Mouse (Mus musculus) limb, embryonic 12.5 days (tissue): Measurements from ENCODE around the gene Gtpbp3. TPM values are rescaled to one million over a fixed set of nuclear protein-coding genes. Genes with fewer than 3 reads are reported as not detected.
"Not testable (repeated sequence)": the region's sequence is repeated elsewhere in the genome, so short reads cannot be mapped to it uniquely, and the experiment has no call there.

Experiments used
- ATAC-seq: fragments of 200-750 bp; cut with Nextera tagmentation; 2 replicates; pipeline ENCODE4 v1.8.0; 2017; ENCODE audit warnings: low read depth, moderate TSS enrichment; ENCODE audit not compliant: insufficient number of reproducible peaks, insufficient read depth, low FRiP score, low TSS enrichment
- H3K27ac ChIP-seq: fragments of 300-500 bp; sonication (generic); 2 replicates; pipeline ENCODE4 v1.5.1; 2016; ENCODE audit warnings: mild to moderate bottlenecking, moderate library complexity
- H3K27me3 ChIP-seq: fragments of 300-500 bp; sonication (generic); 2 replicates; pipeline ENCODE4 v1.6.1; 2016; ENCODE audit warnings: mild to moderate bottlenecking, moderate library complexity
- H3K36me3 ChIP-seq: fragments of 300-500 bp; sonication (generic); 2 replicates; pipeline ENCODE4 v1.6.1; 2016; ENCODE audit warnings: mild to moderate bottlenecking, moderate library complexity
- H3K4me1 ChIP-seq: fragments of 300-500 bp; sonication (generic); replicated peaks from 2 replicates; pipeline ENCODE4 v1.6.1; 2016
- H3K4me2 ChIP-seq: fragments of 300-500 bp; sonication (generic); 2 replicates; pipeline ENCODE4 v1.6.1; 2016; ENCODE audit warnings: mild to moderate bottlenecking, moderate library complexity
- H3K4me3 ChIP-seq: fragments of 300-500 bp; sonication (generic); replicated peaks from 2 replicates; pipeline ENCODE4 v1.5.1; 2016; ENCODE audit warnings: mild to moderate bottlenecking
- H3K9ac ChIP-seq: fragments of 300-500 bp; sonication (generic); replicated peaks from 2 replicates; pipeline ENCODE4 v1.6.1; 2016; ENCODE audit warnings: mild to moderate bottlenecking, moderate library complexity
- H3K9me3 ChIP-seq: fragments of 300-500 bp; sonication (generic); 2 replicates; pipeline ENCODE4 v1.6.1; 2016; ENCODE audit warnings: mild to moderate bottlenecking, moderate library complexity
- WGBS: fragments of 180-500 bp; shearing (Covaris S2); methylation state at CpG from one replicate; pipeline ENCODE4 v1.1.7; 2016; 5-methylcytosine and 5-hydroxymethylcytosine counted together
- polyA plus RNA-seq: library from polyadenylated mRNA; unstranded; fragments of >200 nt; fragmentation: Nextera tagmentation; extraction: Ambion mirVana; gene quantifications from 2 replicates; pipeline ENCODE4 v1.2.1, GENCODE M21; 2016

Gtpbp3 gene
- polyA plus RNA-seq, 1 experiment from 2014 or later = 23.2 TPM

DNA sequence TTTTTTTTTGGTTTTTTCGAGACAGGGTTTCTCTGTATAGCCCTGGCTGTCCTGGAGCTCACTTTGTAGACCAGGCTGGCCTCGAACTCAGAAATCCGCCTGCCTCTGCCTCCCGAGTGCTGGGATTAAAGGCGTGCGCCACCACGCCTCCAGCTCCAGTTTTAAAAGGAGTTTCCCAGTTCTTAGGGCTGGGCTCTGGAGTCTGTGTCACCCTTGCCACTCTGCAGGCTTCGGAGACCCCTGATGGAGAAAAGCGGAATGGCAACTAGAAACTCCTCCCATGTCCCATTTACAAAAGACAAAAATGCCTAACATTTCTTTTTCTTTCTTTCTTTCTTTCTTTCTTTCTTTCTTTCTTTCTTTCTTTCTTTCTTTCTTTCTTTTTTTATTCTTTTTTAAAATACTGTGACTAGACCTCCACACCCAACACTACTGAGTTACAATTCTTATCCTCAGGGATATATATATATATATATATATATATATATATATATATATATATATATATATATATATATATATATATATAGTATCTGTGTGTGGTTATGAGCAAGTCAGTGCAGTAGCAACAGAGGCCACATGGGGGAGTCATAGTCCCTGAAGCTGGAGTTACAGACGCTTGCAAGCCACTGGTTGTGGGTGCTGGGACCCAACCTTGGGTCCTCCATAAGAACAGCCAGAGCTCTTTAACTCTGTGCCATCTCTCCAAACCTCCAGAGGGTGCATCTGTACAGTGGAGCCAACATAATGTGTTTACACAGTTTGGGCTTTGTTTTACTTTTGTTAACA lies 31.3 kb downstream of the Gtpbp3 start:
- H3K36me3 ChIP-seq, H3K9ac ChIP-seq, H3K9me3 ChIP-seq, H3K4me2 ChIP-seq, ATAC-seq, H3K4me3 ChIP-seq, H3K4me1 ChIP-seq, H3K27ac ChIP-seq: not testable (repeated sequence)
- H3K27me3 ChIP-seq = peaks cover 20% of the 10 kb centered on the region
- WGBS = 38% methylated on average over 10 of the region's 10 CpGs

- peak; percentile 79; the same call in 1 of the 2 replicates for ATAC-seq
- H3K36me3 ChIP-seq = no peaks in the 10 kb centered on the region
- WGBS = 4% methylated on average over 17 of the region's 17 CpGs
- H3K27me3 ChIP-seq = peaks cover 45% of the 10 kb centered on the region
- H3K4me2 ChIP-seq = peak overlapping the region; percentile 35
- H3K4me3 ChIP-seq = no peak overlapping the region
- H3K9me3 ChIP-seq = no peaks in the 10 kb centered on the region
- peaks cover 10% of the 10 kb centered on the region; the same call in 1 of the 2 replicates for H3K4me1 ChIP-seq
- no peak overlapping the region; the same call in 1 of the 2 replicates for H3K9ac ChIP-seq
- no peak overlapping the region for H3K27ac ChIP-seq
Measured at GRCm38 (mm10) chr8:71521634-71522033, 33.7 kb downstream of the Gtpbp3 start.

DNA sequence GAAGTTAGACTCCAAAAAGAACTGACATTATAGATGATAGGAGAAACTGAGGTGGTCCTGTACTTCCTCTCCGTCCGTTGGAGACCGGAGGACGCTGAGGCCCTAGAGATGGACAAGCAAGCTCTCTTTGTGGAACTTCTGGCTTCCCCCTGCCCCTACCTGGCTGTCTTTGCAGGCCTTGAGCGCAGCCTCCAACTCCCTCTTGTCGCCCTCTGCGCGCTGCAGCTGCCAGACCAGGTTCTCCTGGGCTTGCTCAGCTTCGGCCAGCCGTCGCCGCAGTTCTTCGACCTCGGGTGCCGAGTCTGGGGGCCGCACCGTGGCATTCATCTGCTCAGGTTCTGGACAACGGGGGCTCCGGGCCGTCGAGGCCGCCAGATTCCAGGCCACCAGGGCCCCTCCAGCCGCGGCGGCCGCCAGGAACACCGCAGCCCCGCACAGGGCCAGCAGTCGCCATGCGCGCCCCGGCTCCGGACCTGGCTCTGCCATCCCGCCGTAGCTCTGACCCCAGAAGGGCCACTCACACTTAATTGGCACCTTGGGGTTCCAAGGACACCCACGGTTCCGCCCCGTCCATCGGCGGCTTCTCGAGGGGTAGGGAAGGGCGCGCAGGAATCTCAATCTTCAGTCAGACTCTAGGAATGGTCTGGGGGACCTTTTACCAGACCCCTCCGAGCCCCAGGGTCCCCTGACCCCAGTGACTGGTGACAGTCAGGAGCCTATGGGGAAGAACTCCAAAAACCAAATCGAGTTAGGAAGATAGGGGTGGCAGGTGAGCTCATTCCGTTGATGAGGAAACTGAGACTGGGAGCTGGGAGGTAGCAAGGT lies 37.5 kb downstream of the Gtpbp3 start, which contains the start of gene Ccdc194:
Gene Ccdc194, minus strand, starts transcription at position 486 of the 825 bp plus-strand sequence.
- Histone ChIP-seq H3K27ac (no peak within 1 kb of the TSS), H3K36me3 (no peaks in the 10 kb centered on the region), H3K9me3 (no peaks in the 10 kb centered on the region), H3K4me2 (peak within 1 kb of the TSS; percentile 44), H3K9ac (no peak within 1 kb of the TSS), H3K27me3 (peaks cover 61% of the 10 kb centered on the region), H3K4me3 (peak within 1 kb of the TSS; percentile 28), H3K4me1 (peaks cover 13% of the 10 kb centered on the region; the same call in 1 of the 2 replicates)
- WGBS = 6% methylated on average over 46 of the region's 46 CpGs
- ATAC-seq = no peak

DNA sequence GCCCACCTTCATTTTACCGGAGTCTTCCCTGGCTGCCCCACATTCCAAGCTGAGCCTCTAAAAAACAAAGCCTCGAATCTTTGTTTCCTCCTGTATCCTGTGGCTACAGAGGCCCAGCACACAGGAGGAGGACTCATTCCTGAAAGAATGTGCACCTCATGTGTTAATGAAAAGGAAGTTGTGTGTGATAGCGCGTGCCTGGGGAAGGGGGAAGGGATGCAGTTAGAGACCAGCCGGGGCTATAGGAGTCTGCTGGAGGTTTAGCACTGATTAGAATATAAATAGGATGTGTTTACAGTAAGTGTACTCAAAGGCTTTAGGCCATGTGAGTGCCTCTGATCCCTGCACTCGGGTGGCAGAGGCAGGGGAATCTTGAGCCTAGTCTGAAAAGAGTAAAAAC lies 38.4 kb downstream of the Gtpbp3 start:
- WGBS = 10% methylated on average over 6 of the region's 6 CpGs
- no peaks in the 10 kb centered on the region for H3K36me3 ChIP-seq
- no peak for ATAC-seq
- H3K27ac ChIP-seq = no peak overlapping the region
- H3K9ac ChIP-seq = no peak overlapping the region
- H3K4me2 ChIP-seq = no peak overlapping the region
- H3K9me3 ChIP-seq = no peaks in the 10 kb centered on the region
- H3K4me1 ChIP-seq = peaks cover 12% of the 10 kb centered on the region; the same call in 1 of the 2 replicates
- H3K4me3 ChIP-seq = no peak overlapping the region
- H3K27me3 ChIP-seq = peaks cover 61% of the 10 kb centered on the region

- H3K27ac ChIP-seq = no peak overlapping the region
- H3K4me2 ChIP-seq = no peak overlapping the region
- WGBS = 47% methylated on average over 3 of the region's 3 CpGs
- H3K9ac ChIP-seq = 0 out of 2 replicates have a peak overlapping the region, but pooled peaks have one; percentile 31
- no peaks in the 10 kb centered on the region for H3K9me3 ChIP-seq
- no peaks in the 10 kb centered on the region for H3K36me3 ChIP-seq
- H3K4me1 ChIP-seq = peaks cover 9% of the 10 kb centered on the region; the same call in 1 of the 2 replicates
- H3K4me3 ChIP-seq = no peak overlapping the region
- H3K27me3 ChIP-seq = peaks cover 60% of the 10 kb centered on the region
- no peak for ATAC-seq
Measured at GRCm38 (mm10) chr8:71527162-71527870, 39.4 kb downstream of the Gtpbp3 start.

GRCm38 (mm10) chr8:71528362-71529073 lies 40.6 kb downstream of the Gtpbp3 start:
- Histone ChIP-seq H3K9ac (no peak overlapping the region), H3K4me3 (no peak overlapping the region), H3K9me3 (no peaks in the 10 kb centered on the region), H3K4me1 (peaks cover 9% of the 10 kb centered on the region; the same call in 1 of the 2 replicates), H3K27me3 (peaks cover 48% of the 10 kb centered on the region), H3K36me3 (no peaks in the 10 kb centered on the region), H3K27ac (peak overlapping the region; percentile 50), H3K4me2 (no peak overlapping the region)
- no peak for ATAC-seq
- WGBS = 78% methylated on average over 11 of the region's 11 CpGs

DNA sequence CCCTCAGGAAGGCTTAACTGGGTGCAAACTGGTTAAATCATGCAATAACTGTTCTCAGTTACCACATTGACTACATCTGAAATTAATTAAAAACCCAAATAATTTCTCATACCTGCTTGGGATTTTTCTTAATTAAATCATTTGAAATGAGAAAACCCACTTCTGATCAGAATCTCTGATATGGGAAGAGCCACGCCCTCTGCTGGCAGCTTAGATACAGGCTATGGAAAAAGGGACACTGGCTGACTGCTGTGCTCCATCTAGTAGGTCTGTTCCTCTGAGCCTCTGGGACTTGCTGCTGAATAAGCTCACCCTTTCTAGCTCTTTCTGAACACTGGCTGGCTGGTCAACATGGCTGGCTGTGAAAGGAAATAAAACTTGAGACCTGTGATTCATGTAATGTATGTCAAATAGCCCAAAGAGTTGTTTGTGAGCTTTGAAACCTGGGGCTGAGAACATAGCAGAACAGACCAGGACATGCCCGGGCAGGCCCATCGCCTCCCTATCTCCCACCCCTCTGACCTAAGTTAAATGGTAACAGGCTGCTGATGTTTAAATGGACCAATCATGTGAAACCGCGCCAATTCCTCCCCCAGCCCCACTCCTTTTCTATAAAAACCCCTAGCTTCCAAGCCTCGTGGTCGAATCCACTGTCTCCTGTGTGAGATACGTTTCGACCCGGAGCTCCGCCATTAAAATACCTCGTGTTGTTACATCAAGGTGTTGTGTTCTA lies 43.0 kb downstream of the Gtpbp3 start:
- H3K9ac ChIP-seq, H3K4me1 ChIP-seq, ATAC-seq, H3K36me3 ChIP-seq, H3K27ac ChIP-seq, H3K4me3 ChIP-seq, H3K4me2 ChIP-seq, H3K9me3 ChIP-seq: not testable (repeated sequence)
- H3K27me3 ChIP-seq = peaks cover 33% of the 10 kb centered on the region
- 73% methylated on average over 6 of the region's 12 CpGs for WGBS

DNA sequence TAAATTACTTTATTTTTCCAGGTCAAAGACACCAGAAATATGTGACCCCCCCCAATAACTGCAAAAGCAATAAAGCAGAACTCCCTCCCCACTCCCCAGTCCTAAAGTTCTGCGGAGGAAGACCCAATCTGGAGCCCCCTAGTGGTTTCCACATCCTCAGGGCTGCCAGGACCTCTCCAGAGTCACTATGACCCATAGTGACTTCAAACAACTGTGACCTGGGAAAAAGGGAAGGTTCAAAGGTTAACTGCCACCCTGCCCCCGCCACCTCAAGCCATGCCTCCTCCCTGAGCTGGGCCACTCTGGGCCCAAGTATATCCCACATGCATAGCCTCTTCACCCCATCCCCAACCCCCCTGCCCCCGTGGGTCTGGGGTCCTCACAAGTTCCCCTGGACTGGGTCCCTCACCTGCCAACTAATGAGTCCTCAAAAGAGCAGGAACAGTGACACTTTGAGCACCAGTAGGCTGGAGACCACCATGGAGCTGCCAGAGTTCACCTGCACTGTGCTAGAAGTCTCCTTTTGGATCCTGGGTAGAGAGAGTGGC lies 46.4 kb downstream of the Gtpbp3 start:
- no peak for ATAC-seq

DNA sequence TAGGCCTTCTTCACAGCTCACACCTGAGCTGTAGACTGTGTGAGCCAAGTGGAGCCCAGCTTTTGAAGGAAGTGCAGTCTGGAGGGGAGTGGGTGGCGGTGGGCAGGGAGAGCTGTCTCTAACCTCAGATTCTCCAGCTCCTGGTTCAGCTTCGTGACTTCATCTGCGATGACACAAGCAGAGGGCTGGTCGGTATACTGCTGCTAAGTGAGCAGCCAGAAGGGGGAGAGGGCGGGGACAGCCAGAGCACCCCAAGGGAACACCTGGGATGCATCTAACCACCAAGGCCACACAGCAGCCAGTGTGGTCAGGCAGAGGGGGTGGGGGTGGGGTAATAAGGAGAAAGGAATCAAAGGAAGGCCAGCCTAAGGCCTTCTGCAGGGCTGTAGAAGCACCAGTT lies 47.8 kb downstream of the Gtpbp3 start:
- Histone ChIP-seq H3K9ac (no peak overlapping the region), H3K27ac (no peak overlapping the region), H3K36me3 (no peaks in the 10 kb centered on the region), H3K4me2 (no peak overlapping the region), H3K9me3 (no peaks in the 10 kb centered on the region), H3K4me1 (peaks cover 6% of the 10 kb centered on the region; the same call in 1 of the 2 replicates), H3K4me3 (no peak overlapping the region), H3K27me3 (peaks cover 25% of the 10 kb centered on the region; the same call in 1 of the 2 replicates)
- WGBS = 64% methylated on average over 5 of the region's 5 CpGs
- ATAC-seq = no peak

More for the DNA sequence above, 46.4 kb downstream of the Gtpbp3 start:
- Histone ChIP-seq H3K36me3 (no peaks in the 10 kb centered on the region), H3K27ac (no peak overlapping the region), H3K9ac (no peak overlapping the region), H3K27me3 (peaks cover 25% of the 10 kb centered on the region; the same call in 1 of the 2 replicates), H3K4me1 (peaks cover 6% of the 10 kb centered on the region; the same call in 1 of the 2 replicates), H3K9me3 (no peaks in the 10 kb centered on the region), H3K4me3 (no peak overlapping the region), H3K4me2 (no peak overlapping the region)
- 26% methylated on average over 3 of the region's 3 CpGs for WGBS
